Mouse (Mus musculus): ENCODE results near the gene AL732309.1.

- TF ChIP-seq POLR2A (IDR thresholded peaks at IDR 0.05; ENCODE audit: extremely low read depth, insufficient read depth, low read length) = no peak
- no peak for TF ChIP-seq CTCF (IDR thresholded peaks at IDR 0.05; ENCODE audit: low read depth, low read length)
Observed at GRCm38 (mm10) chr2:25240310-25240709, 6.4 kb downstream of the AL732309.1 start.
